Mouse (Mus musculus) lung, embryonic 16.5 days (tissue): Measurements from ENCODE around the gene Atf6. TPM values are rescaled to one million over a fixed set of nuclear protein-coding genes. Genes with fewer than 3 reads are reported as not detected.

Experiments used
- ATAC-seq: fragments of 200-750 bp; cut with Nextera tagmentation; 2 replicates; pipeline ENCODE4 v1.8.0; 2017; ENCODE audit warnings: low read depth, mild to moderate bottlenecking, moderate library complexity
- H3K27ac ChIP-seq: fragments of 300-500 bp; sonication (generic); 2 replicates; pipeline ENCODE4 v1.5.1; 2014; ENCODE audit warnings: mild to moderate bottlenecking, control low read depth, low read length
- H3K27me3 ChIP-seq: fragments of 300-500 bp; sonication (generic); 2 replicates; pipeline ENCODE4 v1.6.1; 2014; ENCODE audit warnings: low read depth, low read length, mixed read lengths; ENCODE audit not compliant: control insufficient read depth, insufficient read depth
- H3K36me3 ChIP-seq: fragments of 300-500 bp; sonication (generic); 2 replicates; pipeline ENCODE4 v1.6.1; 2014; ENCODE audit warnings: low read length; ENCODE audit not compliant: control insufficient read depth, insufficient read depth
- H3K4me1 ChIP-seq: fragments of 300-500 bp; sonication (generic); replicated peaks from 2 replicates; pipeline ENCODE4 v1.6.1; 2014; ENCODE audit warnings: low read length, mixed read lengths; ENCODE audit not compliant: control insufficient read depth, insufficient read depth
- H3K4me2 ChIP-seq: fragments of 300-500 bp; sonication (generic); 2 replicates; pipeline ENCODE4 v1.6.1; 2014; ENCODE audit warnings: low read depth, low read length, control low read depth
- H3K4me3 ChIP-seq: fragments of 300-500 bp; sonication (generic); 2 replicates; pipeline ENCODE4 v1.5.1; 2014; ENCODE audit warnings: mild to moderate bottlenecking, low read length, control low read depth
- H3K9ac ChIP-seq: fragments of 300-500 bp; sonication (generic); 2 replicates; pipeline ENCODE4 v1.6.1; 2014; ENCODE audit warnings: low read length, control low read depth
- H3K9me3 ChIP-seq: fragments of 300-500 bp; sonication (generic); 2 replicates; pipeline ENCODE4 v1.6.1; 2016; ENCODE audit warnings: low read length; ENCODE audit not compliant: control insufficient read depth
- WGBS: fragments of 180-500 bp; shearing (Covaris S2); extraction: QIAGEN DNeasy Blood & Tissue Kit; methylation state at CpG from one replicate; pipeline ENCODE4 v1.1.7; 2014; 5-methylcytosine and 5-hydroxymethylcytosine counted together
- polyA plus RNA-seq: library from polyadenylated mRNA; unstranded; fragments of >200 nt; fragmentation: Nextera tagmentation; extraction: Ambion mirVana; gene quantifications from 2 replicates; pipeline ENCODE4 v1.2.1, GENCODE M21; 2015

Gene Atf6
- polyA plus RNA-seq, 1 experiment from 2014 or later = 11.1 TPM

DNA sequence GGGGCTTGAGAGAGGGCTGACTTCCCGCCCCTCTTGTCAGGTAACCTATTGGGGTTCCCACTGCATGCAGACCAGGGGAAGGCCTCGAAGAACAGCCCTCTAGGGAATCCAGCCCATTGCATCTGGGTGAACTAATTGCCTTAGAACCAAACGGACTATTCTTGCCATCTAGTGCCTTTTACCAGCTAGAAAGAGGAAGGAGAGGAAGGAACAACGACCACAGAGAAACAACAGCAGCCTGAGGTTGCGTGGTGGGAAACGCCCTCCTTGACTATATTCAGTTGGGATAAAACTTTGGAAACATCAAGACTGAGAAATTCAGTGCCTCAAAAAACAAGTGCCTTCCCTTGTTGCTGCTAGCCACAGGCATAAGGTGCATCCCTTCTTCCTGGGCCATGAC lies 183.7 kb downstream of the Atf6 start:
- H3K27me3 ChIP-seq = no peaks in the 10 kb centered on the region
- 70% methylated on average over 6 of the region's 6 CpGs for WGBS

GRCm38 (mm10) chr1:170679624-170680023 lies 187.9 kb downstream of the Atf6 start:
- no peak overlapping the region for H3K4me3 ChIP-seq
- H3K4me2 ChIP-seq = no peak overlapping the region
- no peak for ATAC-seq
- H3K36me3 ChIP-seq = no peaks in the 10 kb centered on the region; the same call in 1 of the 2 replicates
- no peaks in the 10 kb centered on the region for H3K4me1 ChIP-seq
- no peak overlapping the region for H3K9ac ChIP-seq
- H3K27me3 ChIP-seq = no peaks in the 10 kb centered on the region
- 64% methylated on average over 2 of the region's 2 CpGs for WGBS
- no peaks in the 10 kb centered on the region for H3K9me3 ChIP-seq
- no peak overlapping the region for H3K27ac ChIP-seq

More for the DNA sequence above, 183.7 kb downstream of the Atf6 start:
- no peaks in the 10 kb centered on the region for H3K9me3 ChIP-seq
- no peak for ATAC-seq
- no peaks in the 10 kb centered on the region; the same call in 1 of the 2 replicates for H3K36me3 ChIP-seq
- no peak overlapping the region for H3K4me2 ChIP-seq
- no peaks in the 10 kb centered on the region for H3K4me1 ChIP-seq
- no peak overlapping the region for H3K9ac ChIP-seq
- no peak overlapping the region for H3K27ac ChIP-seq
- H3K4me3 ChIP-seq = no peak overlapping the region

DNA sequence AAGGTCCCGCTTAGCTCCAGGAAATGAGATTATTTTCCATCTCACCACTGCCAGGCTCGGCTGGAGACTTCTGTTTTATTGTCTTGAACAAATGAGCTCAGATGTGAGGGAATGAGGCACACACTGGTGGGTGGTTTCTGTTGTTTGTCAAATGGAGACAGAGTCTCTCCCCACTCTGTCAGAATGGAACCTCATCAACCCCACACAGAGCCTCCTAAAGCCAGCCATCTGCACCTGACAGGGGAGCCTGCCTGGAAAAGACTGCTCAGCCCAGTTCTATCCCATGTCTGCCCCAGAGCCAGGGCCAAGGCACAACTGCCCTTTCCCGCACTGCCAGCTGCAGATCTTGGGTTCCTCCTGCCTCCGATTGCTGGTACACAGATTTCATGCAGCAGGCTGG lies 188.7 kb downstream of the Atf6 start:
- 74% methylated on average over 4 of the region's 4 CpGs for WGBS
- no peak overlapping the region for H3K9ac ChIP-seq
- H3K4me3 ChIP-seq = no peak overlapping the region
- H3K4me2 ChIP-seq = no peak overlapping the region
- no peaks in the 10 kb centered on the region for H3K4me1 ChIP-seq
- ATAC-seq = no peak
- no peaks in the 10 kb centered on the region; the same call in 1 of the 2 replicates for H3K36me3 ChIP-seq
- no peak overlapping the region for H3K27ac ChIP-seq
- no peaks in the 10 kb centered on the region for H3K27me3 ChIP-seq
- H3K9me3 ChIP-seq = no peaks in the 10 kb centered on the region

- Histone ChIP-seq H3K9me3 (no peaks in the 10 kb centered on the region), H3K27ac (no peak overlapping the region), H3K36me3 (no peaks in the 10 kb centered on the region; the same call in 1 of the 2 replicates), H3K4me1 (no peaks in the 10 kb centered on the region), H3K27me3 (no peaks in the 10 kb centered on the region), H3K4me3 (no peak overlapping the region), H3K4me2 (no peak overlapping the region), H3K9ac (no peak overlapping the region)
- no peak for ATAC-seq
- 87% methylated on average over 4 of the region's 4 CpGs for WGBS
Observed at GRCm38 (mm10) chr1:170677681-170678080, 189.9 kb downstream of the Atf6 start.

GRCm38 (mm10) chr1:170674184-170674775 lies 193.3 kb downstream of the Atf6 start:
- Histone ChIP-seq H3K4me1 (no peaks in the 10 kb centered on the region), H3K27me3 (no peaks in the 10 kb centered on the region), H3K9ac (no peak overlapping the region), H3K27ac (no peak overlapping the region), H3K4me3 (no peak overlapping the region), H3K4me2 (no peak overlapping the region), H3K9me3 (0 out of 2 replicates have a peak, but pooled peaks cover 2% of the 10 kb centered on the region), H3K36me3 (no peaks in the 10 kb centered on the region)
- peak; percentile 66; the same call in 1 of the 2 replicates for ATAC-seq
- WGBS = 52% methylated on average over 9 of the region's 9 CpGs

- no peak overlapping the region for H3K9ac ChIP-seq
- no peaks in the 10 kb centered on the region for H3K27me3 ChIP-seq
- no peaks in the 10 kb centered on the region for H3K4me1 ChIP-seq
- H3K27ac ChIP-seq = no peak overlapping the region
- 91% methylated on average over 7 of the region's 7 CpGs for WGBS
- H3K4me3 ChIP-seq = no peak overlapping the region
- H3K4me2 ChIP-seq = no peak overlapping the region
- ATAC-seq = no peak
- H3K36me3 ChIP-seq = no peaks in the 10 kb centered on the region
- H3K9me3 ChIP-seq = no peaks in the 10 kb centered on the region
Observed at GRCm38 (mm10) chr1:170665200-170665599, 202.4 kb downstream of the Atf6 start.

GRCm38 (mm10) chr1:170664620-170665185 lies 202.9 kb downstream of the Atf6 start:
- 77% methylated on average over 11 of the region's 11 CpGs for WGBS
- ATAC-seq = no peak
- Histone ChIP-seq H3K4me2 (no peak overlapping the region), H3K4me1 (no peaks in the 10 kb centered on the region), H3K9me3 (no peaks in the 10 kb centered on the region), H3K36me3 (no peaks in the 10 kb centered on the region), H3K9ac (no peak overlapping the region), H3K27ac (no peak overlapping the region), H3K4me3 (no peak overlapping the region), H3K27me3 (no peaks in the 10 kb centered on the region)

DNA sequence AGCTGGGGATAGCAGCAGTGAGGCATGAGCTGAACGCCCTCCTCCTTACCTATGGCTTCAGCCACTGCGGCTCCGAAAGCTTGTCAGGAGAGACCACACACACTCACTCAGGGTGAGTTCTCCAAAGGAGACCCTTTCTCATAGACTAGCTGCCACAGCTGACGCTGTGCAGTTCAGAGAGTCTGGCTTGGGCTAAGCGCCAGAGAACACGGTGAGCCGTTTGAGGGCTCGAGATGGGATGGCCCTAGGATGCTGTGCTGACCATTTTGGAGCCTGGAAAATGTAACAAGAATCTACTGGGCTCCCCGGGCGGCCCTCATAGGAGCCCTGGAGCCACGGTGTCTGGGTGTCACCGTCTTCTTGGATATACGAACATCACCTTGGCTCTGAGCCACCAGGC lies 208.3 kb downstream of the Atf6 start:
- H3K27me3 ChIP-seq = no peaks in the 10 kb centered on the region
- H3K4me2 ChIP-seq = no peak overlapping the region
- no peak overlapping the region for H3K4me3 ChIP-seq
- no peak overlapping the region for H3K9ac ChIP-seq
- no peaks in the 10 kb centered on the region for H3K36me3 ChIP-seq
- H3K4me1 ChIP-seq = no peaks in the 10 kb centered on the region
- H3K27ac ChIP-seq = no peak overlapping the region
- no peak for ATAC-seq
- no peaks in the 10 kb centered on the region for H3K9me3 ChIP-seq
- WGBS = 61% methylated on average over 13 of the region's 13 CpGs

- no peak overlapping the region for H3K4me3 ChIP-seq
- WGBS = 61% methylated on average over 13 of the region's 13 CpGs
- H3K36me3 ChIP-seq = no peaks in the 10 kb centered on the region
- no peak overlapping the region for H3K27ac ChIP-seq
- no peak overlapping the region for H3K4me2 ChIP-seq
- no peak overlapping the region for H3K9ac ChIP-seq
- H3K4me1 ChIP-seq = no peaks in the 10 kb centered on the region
- no peaks in the 10 kb centered on the region for H3K9me3 ChIP-seq
- no peaks in the 10 kb centered on the region for H3K27me3 ChIP-seq
- ATAC-seq = no peak
Observed at GRCm38 (mm10) chr1:170657643-170658314, 209.8 kb downstream of the Atf6 start.
